Mouse (Mus musculus) kidney, adult 2 months (tissue): ENCODE results near the gene Pemt. TPM values are rescaled to one million over a fixed set of nuclear protein-coding genes. Genes with fewer than 3 reads are reported as not detected.

Source experiments
- DNase-seq: peaks from one replicate; pipeline ENCODE4 v3.0.0; 2021
- H3K27ac ChIP-seq: fragments of 200-500 bp; 2 replicates; pipeline ENCODE4 v1.5.1; 2012; ENCODE audit warnings: low read depth, low read length, control low read depth, inconsistent platforms; ENCODE audit not compliant: insufficient read depth
- H3K27me3 ChIP-seq: fragments of 200-500 bp; replicated peaks from 2 replicates; pipeline ENCODE4 v1.6.1; 2012; ENCODE audit warnings: mild to moderate bottlenecking, moderate library complexity, low read length, inconsistent platforms; ENCODE audit not compliant: control insufficient read depth, insufficient read depth
- H3K36me3 ChIP-seq: fragments of 200-500 bp; 2 replicates; pipeline ENCODE4 v1.6.1; 2012; ENCODE audit warnings: mild to moderate bottlenecking, moderate library complexity, low read length, inconsistent platforms; ENCODE audit not compliant: control insufficient read depth, insufficient read depth
- H3K4me1 ChIP-seq: fragments of 200-500 bp; 2 replicates; pipeline ENCODE4 v1.6.1; 2011; ENCODE audit warnings: low read length; ENCODE audit not compliant: control insufficient read depth, insufficient read depth
- H3K4me3 ChIP-seq: fragments of 200-500 bp; 2 replicates; pipeline ENCODE4 v1.5.1; 2011; ENCODE audit warnings: mild to moderate bottlenecking, low read depth, low read length, control low read depth; ENCODE audit not compliant: insufficient read depth
- CTCF ChIP-seq: fragments of 200-500 bp; conservative IDR thresholded peaks from 2 replicates; pipeline ENCODE4 v1.5.1; 2011; ENCODE audit warnings: low read depth, mild to moderate bottlenecking, control low read depth, low read length, moderate library complexity, mixed read lengths; ENCODE audit not compliant: insufficient read depth, insufficient read length
- POLR2A ChIP-seq: fragments of 200-500 bp; IDR thresholded peaks from one replicate; pipeline ENCODE4 v1.6.1; 2011; ENCODE audit warnings: low read depth, low read length, control low read depth
- WGBS: fragments of 180-500 bp; shearing (Covaris S2); methylation state at CpG from one replicate; pipeline ENCODE4 v1.1.7; 2018; 5-methylcytosine and 5-hydroxymethylcytosine counted together
- polyA plus RNA-seq: library from polyadenylated mRNA; depleted of rRNA; stranded (reverse); fragments of >200 nt; gene quantifications from 2 replicates; pipeline ENCODE4 v1.2.3, GENCODE M21; 2012

The Pemt gene
- polyA plus RNA-seq, 1 experiment, result 7.1 TPM

DNA sequence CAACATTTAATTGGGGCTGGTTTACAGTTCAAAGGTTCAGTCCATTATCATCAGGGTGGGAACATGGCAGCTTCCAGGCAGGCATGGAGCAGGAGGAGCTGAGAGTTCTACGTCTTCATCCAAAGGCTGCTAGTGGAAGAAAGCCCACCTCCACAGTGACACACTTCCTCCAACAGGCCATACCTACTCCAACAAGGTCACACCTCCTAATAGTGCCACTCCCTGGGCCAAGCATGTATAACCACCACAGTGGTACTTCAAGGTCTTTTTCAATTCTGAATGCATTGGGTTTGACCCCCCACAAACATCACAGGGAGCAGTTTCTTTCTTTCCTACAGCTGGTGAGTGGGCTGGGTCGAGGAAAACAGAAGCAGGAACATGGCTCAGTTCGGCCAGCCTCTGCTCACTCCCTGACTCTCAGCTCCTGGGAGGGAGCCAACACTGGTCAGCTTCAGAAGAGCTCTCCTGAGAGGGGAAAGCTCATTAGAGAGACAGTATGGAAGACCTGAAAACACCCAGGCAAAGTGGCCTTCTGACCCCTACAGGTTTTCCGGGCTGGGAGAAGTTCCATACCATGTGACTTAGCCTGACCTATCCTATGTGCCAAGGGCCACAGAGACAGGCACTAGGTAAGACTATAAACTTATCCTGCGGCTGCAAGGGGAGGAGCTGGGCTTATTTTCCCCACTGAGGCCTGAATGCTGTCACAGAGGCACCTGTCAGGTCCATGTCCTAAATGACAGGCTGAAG, 44.9 kb downstream of the Pemt start:
- Histone ChIP-seq H3K27ac (no peak overlapping the region), H3K4me1 (no peaks in the 10 kb centered on the region), H3K27me3 (no peaks in the 10 kb centered on the region), H3K36me3 (no peaks in the 10 kb centered on the region), H3K4me3 (no peak overlapping the region)
- TF ChIP-seq POLR2A (no peak), CTCF (no peak)
- WGBS, result 79% methylated on average over 5 of the region's 5 CpGs
- DNase-seq, result no peak

DNA sequence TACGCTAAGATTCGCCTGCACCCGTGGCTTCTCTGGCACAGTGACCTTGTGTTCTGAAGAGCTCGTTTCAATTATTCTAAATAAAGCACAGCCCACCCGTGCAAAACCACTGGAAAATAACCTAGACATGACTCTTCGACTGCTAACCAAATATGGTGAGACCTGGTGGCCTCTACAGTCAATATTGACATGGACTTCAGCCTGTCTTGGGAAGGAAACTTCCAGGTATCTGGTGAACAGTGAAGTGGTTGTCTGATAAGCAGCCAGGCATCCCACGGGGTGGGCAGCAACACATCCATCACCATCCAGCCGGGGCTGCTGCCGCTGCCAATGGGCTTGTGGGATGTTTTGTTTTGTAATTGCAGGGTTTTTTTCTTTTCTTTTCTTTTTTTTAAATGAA, 52.0 kb downstream of the Pemt start:
- WGBS, result 48% methylated on average over 9 of the region's 9 CpGs
- H3K4me1 ChIP-seq, result no peaks in the 10 kb centered on the region

DNA sequence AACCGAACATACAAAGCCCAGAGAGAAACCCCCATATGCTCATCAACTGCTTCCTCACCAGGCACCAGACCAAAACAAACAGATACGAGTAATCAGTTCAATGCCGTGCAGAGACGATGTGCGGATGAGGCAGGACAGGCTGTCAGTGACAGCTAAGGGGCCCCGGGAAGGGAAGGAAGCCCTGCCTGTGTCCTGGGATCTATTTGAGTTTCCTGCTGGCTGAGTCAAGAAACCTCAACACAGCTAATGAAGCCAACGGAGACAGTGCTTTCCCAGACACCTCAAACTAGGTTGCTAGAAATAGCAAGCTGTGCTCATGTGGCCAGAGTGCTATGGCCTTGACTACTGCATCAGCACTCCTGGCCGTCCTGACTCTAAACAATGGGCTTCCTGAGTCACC, 54.9 kb downstream of the Pemt start:
- WGBS, result 64% methylated on average over 8 of the region's 8 CpGs
- TF ChIP-seq POLR2A (no peak), CTCF (no peak)

More for the DNA sequence above, 52.0 kb downstream of the Pemt start:
- no peak for TF ChIP-seq CTCF
- TF ChIP-seq POLR2A, result no peak
- H3K27me3 ChIP-seq, result no peaks in the 10 kb centered on the region
- no peak overlapping the region for H3K4me3 ChIP-seq
- H3K36me3 ChIP-seq, result no peaks in the 10 kb centered on the region
- H3K27ac ChIP-seq, result no peak overlapping the region
- DNase-seq, result no peak

DNA sequence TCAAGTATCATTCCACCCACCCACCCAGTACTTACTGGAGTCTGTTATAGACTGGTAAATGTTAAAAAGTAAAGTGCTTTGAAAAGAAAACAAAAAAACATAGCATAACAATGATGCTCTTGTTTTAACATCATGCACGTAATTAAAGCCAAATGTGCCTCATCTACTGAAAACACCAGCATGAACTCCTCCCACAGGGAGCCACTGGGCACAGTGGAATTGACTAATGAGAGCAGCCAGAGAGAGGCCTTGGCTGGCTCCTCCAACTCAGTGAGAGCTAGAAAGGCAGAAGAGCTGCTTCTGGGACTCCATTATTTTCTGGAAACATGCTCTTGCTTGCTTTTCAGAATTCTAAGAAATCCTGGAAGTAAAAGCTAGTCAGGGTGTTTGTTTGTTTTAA, 56.9 kb downstream of the Pemt start:
- WGBS, result 82% methylated on average over 1 of the region's 1 CpGs

More for the DNA sequence above, 54.9 kb downstream of the Pemt start:
- peak; percentile 24 for DNase-seq
- Histone ChIP-seq H3K36me3 (no peaks in the 10 kb centered on the region), H3K27me3 (no peaks in the 10 kb centered on the region), H3K4me1 (no peaks in the 10 kb centered on the region), H3K27ac (no peak overlapping the region), H3K4me3 (no peak overlapping the region)

DNA sequence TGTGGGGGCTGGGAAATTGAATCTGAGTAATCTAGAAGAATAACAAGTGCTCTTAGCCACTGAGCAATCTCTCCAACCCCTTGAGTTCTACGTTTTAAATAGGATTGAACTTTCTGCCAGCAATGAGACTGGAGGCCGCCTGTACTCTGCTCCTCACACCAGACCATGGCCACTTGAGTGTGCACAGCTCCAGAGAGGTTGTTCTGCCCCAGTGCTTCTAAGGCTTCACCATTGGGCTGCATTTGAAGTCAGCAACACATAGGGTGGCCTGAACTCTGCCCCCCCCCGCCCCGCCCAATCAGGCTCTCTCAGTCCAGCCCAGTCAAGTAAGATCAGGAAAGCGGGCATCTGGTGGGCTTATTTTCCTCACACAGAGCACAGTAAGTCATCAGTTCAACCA, 68.5 kb downstream of the Pemt start:
- Histone ChIP-seq H3K27me3 (no peaks in the 10 kb centered on the region), H3K27ac (no peak overlapping the region), H3K4me3 (no peak overlapping the region), H3K36me3 (no peaks in the 10 kb centered on the region), H3K4me1 (no peaks in the 10 kb centered on the region)
- WGBS, result 57% methylated on average over 5 of the region's 5 CpGs
- TF ChIP-seq POLR2A (no peak), CTCF (no peak)
- peak; percentile 72 for DNase-seq

More for the DNA sequence above, 56.9 kb downstream of the Pemt start:
- Histone ChIP-seq H3K4me1 (no peaks in the 10 kb centered on the region), H3K4me3 (no peak overlapping the region), H3K27me3 (no peaks in the 10 kb centered on the region), H3K36me3 (no peaks in the 10 kb centered on the region), H3K27ac (no peak overlapping the region)
- DNase-seq, result no peak
- TF ChIP-seq POLR2A (no peak), CTCF (no peak)

DNA sequence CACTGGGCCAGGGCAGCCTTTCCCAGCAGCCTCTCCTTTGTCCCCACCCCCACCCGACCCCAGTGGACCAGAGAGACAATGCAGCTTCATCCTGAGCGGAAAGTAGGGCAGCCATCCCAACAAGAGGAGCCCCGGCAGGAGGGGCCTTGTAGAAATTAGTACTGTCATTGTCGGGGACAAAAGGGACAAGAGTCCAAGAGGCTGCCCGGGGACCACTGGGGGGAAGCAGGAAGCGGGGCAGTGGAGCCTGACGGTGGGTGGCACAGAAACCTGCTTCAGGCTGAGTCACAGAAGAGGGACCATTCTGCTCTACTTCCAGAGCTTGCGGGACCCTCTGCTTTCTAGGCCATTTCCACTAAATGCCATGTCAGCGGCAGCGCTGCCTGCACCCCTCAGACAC, 71.0 kb downstream of the Pemt start:
- Histone ChIP-seq H3K4me1 (no peaks in the 10 kb centered on the region), H3K27ac (no peak overlapping the region), H3K4me3 (no peak overlapping the region), H3K36me3 (no peaks in the 10 kb centered on the region), H3K27me3 (no peaks in the 10 kb centered on the region)
- DNase-seq, result no peak
- 60% methylated on average over 10 of the region's 10 CpGs for WGBS
- TF ChIP-seq CTCF (no peak), POLR2A (no peak)

DNA sequence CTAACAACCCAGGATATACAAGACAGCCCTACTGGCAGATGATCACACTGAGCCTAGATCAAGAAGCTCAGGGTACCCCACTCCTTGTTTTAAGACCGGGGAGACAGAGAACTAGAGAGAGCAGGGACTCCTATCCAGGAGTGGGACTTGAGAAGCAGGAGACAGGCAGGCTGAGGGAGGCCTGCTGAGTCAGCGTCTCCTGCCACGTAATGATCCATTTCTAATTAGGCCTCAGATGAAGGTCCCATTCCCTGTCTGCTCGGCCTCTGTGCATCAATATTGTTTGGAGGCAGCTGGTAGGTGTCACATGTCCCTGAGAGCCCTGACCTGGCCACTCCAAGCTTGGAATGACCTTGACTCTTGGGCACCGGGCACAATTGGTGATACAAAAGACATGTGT, 72.9 kb downstream of the Pemt start:
- Histone ChIP-seq H3K4me3 (no peak overlapping the region), H3K4me1 (no peaks in the 10 kb centered on the region), H3K27ac (no peak overlapping the region), H3K27me3 (no peaks in the 10 kb centered on the region), H3K36me3 (no peaks in the 10 kb centered on the region)
- 79% methylated on average over 5 of the region's 5 CpGs for WGBS
- TF ChIP-seq POLR2A, result no peak
- no peak for TF ChIP-seq CTCF
- no peak for DNase-seq

DNA sequence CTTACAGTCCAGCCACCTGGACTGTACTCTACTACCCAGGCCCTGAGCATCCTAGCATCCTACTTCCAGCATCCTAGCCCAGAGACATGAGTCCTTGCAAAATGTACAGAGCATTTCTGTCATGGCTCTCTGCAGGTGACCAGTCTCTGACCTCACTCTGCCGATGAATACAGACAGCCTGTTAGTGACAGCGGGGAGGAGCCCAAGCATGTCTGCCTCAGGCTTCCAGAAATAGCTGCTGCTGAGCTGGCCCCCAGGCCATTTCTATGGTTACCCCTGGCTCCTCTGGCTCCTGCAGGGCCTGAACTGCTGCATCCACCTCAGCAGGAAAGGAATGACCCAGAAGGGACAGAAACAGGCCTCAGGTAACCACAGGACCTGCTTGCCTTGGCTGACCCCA, 74.6 kb downstream of the Pemt start:
- Histone ChIP-seq H3K27me3 (no peaks in the 10 kb centered on the region), H3K27ac (no peak overlapping the region), H3K4me1 (no peaks in the 10 kb centered on the region), H3K4me3 (no peak overlapping the region), H3K36me3 (no peaks in the 10 kb centered on the region)
- WGBS, result 62% methylated on average over 2 of the region's 2 CpGs
- TF ChIP-seq POLR2A, result no peak
- TF ChIP-seq CTCF, result no peak
- no peak for DNase-seq
